In the genomic region with DNA sequence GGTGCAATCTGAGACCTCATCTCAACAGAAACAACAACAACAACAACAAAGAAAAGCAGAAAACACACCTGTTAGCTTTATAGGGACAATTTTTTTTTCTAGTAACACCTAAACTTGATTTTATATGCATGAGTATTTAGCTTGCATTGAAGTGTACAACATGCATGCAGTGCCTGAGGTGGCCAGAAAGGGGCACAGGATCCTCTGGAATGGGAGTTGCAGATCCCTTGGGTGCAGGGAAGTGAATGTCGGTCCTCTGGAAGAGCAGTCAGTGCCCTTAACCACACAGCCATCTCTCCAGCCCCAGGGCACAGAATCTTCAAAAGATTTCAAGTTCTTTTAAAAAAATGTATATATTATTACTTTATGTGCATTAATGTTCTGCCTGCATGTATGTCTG, we compare ENCODE assay signal across 9 mouse cellular contexts. TPM values are rescaled to one million over a fixed set of nuclear protein-coding genes. Genes with fewer than 3 reads are reported as not detected.
DNase-seq lines count a peak whose midpoint lies in the region; ATAC-seq and TF ChIP-seq lines count a peak whose summit lies in the region.
"Had no signal": no experiment of that assay in that cellular context is flagged by ENCODE, and none has a peak within 500 bp of the region (broad histone marks: within the 10 kb centered on the region; RNA-seq: fewer than 3 reads in every experiment).

No protein-coding gene starts in this region.

- no peak overlapping the region for H3ac ChIP-seq in C2C12 (ENCODE audit: control insufficient read depth, insufficient read length, low read depth)

- H3K36me3 ChIP-seq in heart, embryonic 11.5 days (ENCODE audit: control insufficient read depth, insufficient read depth, low read length), result peaks cover 7% of the 10 kb centered on the region
- peaks cover 31% of the 10 kb centered on the region for H3K36me3 ChIP-seq in C2C12 (ENCODE audit: control insufficient read depth, insufficient read depth)
- H3K36me3 ChIP-seq in forebrain, embryonic 14.5 days (ENCODE audit: control insufficient read depth, insufficient read depth, low read length), result peaks cover 16% of the 10 kb centered on the region; the same call in 1 of the 2 replicates
- peaks cover 43% of the 10 kb centered on the region for H3K36me3 ChIP-seq in liver, embryonic 13.5 days

- TF ChIP-seq CTCF in C2C12 (IDR thresholded peaks at IDR 0.05; ENCODE audit: control insufficient read depth, insufficient read depth, insufficient read length), result no peak

- intact Hi-C loops in heart, postnatal 10 days (cut with DNase I), result no loop called here

- no peak for DNase-seq in heart, postnatal 10 days
- no peak for DNase-seq in forebrain, embryonic 14.5 days (ENCODE audit: low spot score)
- DNase-seq in liver, embryonic 13.5 days, result no peak
- DNase-seq in spleen, postnatal 14 days (ENCODE audit: low spot score in 2 of 2), result no peak
- DNase-seq in kidney, adult 8-10 months, result no peak
- DNase-seq: kidney, postnatal 10 days had no signal

- H3K4me3 ChIP-seq in heart, embryonic 11.5 days (ENCODE audit: low read depth, low read length), result peak overlapping the region; percentile 77; the same call in 1 of the 2 replicates
- peak overlapping the region; percentile 82 for H3K4me3 ChIP-seq in C2C12 (ENCODE audit: insufficient read depth, poor library complexity, severe bottlenecking)
- peak overlapping the region; percentile 48; the same call in 1 of the 2 replicates for H3K4me3 ChIP-seq in forebrain, embryonic 14.5 days (ENCODE audit: low read depth, low read length)
- peak overlapping the region; percentile 76 for H3K4me3 ChIP-seq in liver, embryonic 13.5 days (replicated peaks)

- H3K4me1 ChIP-seq in heart, embryonic 11.5 days (ENCODE audit: control insufficient read depth, insufficient read depth, low read length), result peaks cover 27% of the 10 kb centered on the region
- peaks cover 4% of the 10 kb centered on the region; the same call in 1 of the 2 replicates for H3K4me1 ChIP-seq in forebrain, embryonic 14.5 days (ENCODE audit: control insufficient read depth, insufficient read depth, low read length)
- peaks cover 72% of the 10 kb centered on the region for H3K4me1 ChIP-seq in liver, embryonic 13.5 days (replicated peaks)

- peaks cover 24% of the 10 kb centered on the region for H3K79me3 ChIP-seq in C2C12 (ENCODE audit: low read depth)

- no peak for ATAC-seq in heart, embryonic 11.5 days (replicated peaks; ENCODE audit: insufficient number of reproducible peaks, low FRiP score, low TSS enrichment)
- ATAC-seq in forebrain, embryonic 14.5 days, result no peak
- ATAC-seq in liver, embryonic 13.5 days (ENCODE audit: low read depth), result no peak
- no peak for ATAC-seq in megakaryocyte-erythroid progenitor cell, adult 5-6 weeks (replicated peaks; ENCODE audit: low FRiP score, low TSS enrichment, poor library complexity, severe bottlenecking)

- H3K79me2 ChIP-seq in C2C12 (ENCODE audit: control insufficient read depth, insufficient read depth), result peaks cover 38% of the 10 kb centered on the region

- H3K27me3 ChIP-seq in heart, embryonic 11.5 days (ENCODE audit: control insufficient read depth, insufficient read depth, low read length), result no peaks in the 10 kb centered on the region
- H3K27me3 ChIP-seq in C2C12 (ENCODE audit: control insufficient read depth, insufficient read depth, insufficient read length), result no peaks in the 10 kb centered on the region
- no peaks in the 10 kb centered on the region for H3K27me3 ChIP-seq in forebrain, embryonic 14.5 days (replicated peaks; ENCODE audit: control insufficient read depth, insufficient read depth, low read length)
- H3K27me3 ChIP-seq in liver, embryonic 13.5 days, result no peaks in the 10 kb centered on the region

- H3K27ac ChIP-seq in heart, embryonic 11.5 days (ENCODE audit: low read depth, low read length), result no peak overlapping the region
- H3K27ac ChIP-seq in forebrain, embryonic 14.5 days (ENCODE audit: low read depth, low read length), result no peak overlapping the region
- peak overlapping the region; percentile 80 for H3K27ac ChIP-seq in liver, embryonic 13.5 days

- H3K9me3 ChIP-seq in heart, embryonic 11.5 days (replicated peaks; ENCODE audit: control insufficient read depth, low read length), result no peaks in the 10 kb centered on the region
- H3K9me3 ChIP-seq in forebrain, embryonic 14.5 days (replicated peaks; ENCODE audit: control insufficient read depth, low read length), result no peaks in the 10 kb centered on the region
- H3K9me3 ChIP-seq in liver, embryonic 13.5 days (replicated peaks), result no peaks in the 10 kb centered on the region

- H3K4me2 ChIP-seq in heart, embryonic 11.5 days, result peak overlapping the region; percentile 89
- peak overlapping the region; percentile 91 for H3K4me2 ChIP-seq in forebrain, embryonic 14.5 days (ENCODE audit: low read length)
- peak overlapping the region; percentile 84 for H3K4me2 ChIP-seq in liver, embryonic 13.5 days

- H3K9ac ChIP-seq in heart, embryonic 11.5 days (ENCODE audit: low read depth, low read length), result peak overlapping the region; percentile 83; the same call in 1 of the 2 replicates
- H3K9ac ChIP-seq in forebrain, embryonic 14.5 days (ENCODE audit: low read length), result peak overlapping the region; percentile 68; the same call in 1 of the 2 replicates
- H3K9ac ChIP-seq in liver, embryonic 13.5 days, result peak overlapping the region; percentile 85

- WGBS in heart, embryonic 11.5 days (ENCODE audit: insufficient replicate concordance), result 39% methylated on average over 1 of the region's 1 CpGs
- WGBS in forebrain, embryonic 14.5 days, result 28% methylated on average over 1 of the region's 1 CpGs
- WGBS in liver, embryonic 13.5 days (ENCODE audit: insufficient replicate concordance), result 21% methylated on average over 1 of the region's 1 CpGs

TF ChIP-seq in C2C12, 6 proteins besides CTCF, POLR2A, EP300 and RAD21:
- TF ChIP-seq MYOD1 (IDR thresholded peaks at IDR 0.05; ENCODE audit: control insufficient read depth, insufficient read length, low read depth) (no peak), CEBPB (IDR thresholded peaks at IDR 0.05; ENCODE audit: low read depth) (no peak), USF1 (IDR thresholded peaks at IDR 0.05; ENCODE audit: low read depth) (no peak), MYOG (IDR thresholded peaks at IDR 0.05; ENCODE audit: control insufficient read depth, extremely low read depth, insufficient read length) (no peak), FOSL1 (IDR thresholded peaks at IDR 0.05; ENCODE audit: insufficient read depth, low read length, poor library complexity, severe bottlenecking) (no peak), MAX (IDR thresholded peaks at IDR 0.05) (no peak)
TF ChIP-seq in C2C12: peak in this region for 0.

RNA-seq across cellular contexts. Expression of a gene that starts 1.4 kb away (rescaled TPM):
- polyA plus RNA-seq in heart, embryonic 11.5 days (2014; fragmentation: Nextera tagmentation; extraction: Ambion mirVana), result 58.9 and 59.2 TPM in 2 replicates
- total RNA-seq in heart, postnatal 10 days (2021), result 10 to 100 TPM; 21.1 TPM
- polyA plus RNA-seq in C2C12 (2012; fragmentation: generic; extraction: Trizol), result 45.1 TPM
- polyA plus RNA-seq in forebrain, embryonic 14.5 days (2014; fragmentation: Nextera tagmentation; extraction: Ambion mirVana), result 35.5 and 41.1 TPM in 2 replicates
- polyA plus RNA-seq in liver, embryonic 13.5 days (2015; fragmentation: Nextera tagmentation; extraction: Ambion mirVana), result 62.2 and 69.8 TPM in 2 replicates
- 134 and 164 TPM in 2 replicates for total RNA-seq in megakaryocyte-erythroid progenitor cell, adult 5-6 weeks (2014; fragmentation: Nextera tagmentation)
- 62.6 and 87.0 TPM in 2 replicates for total RNA-seq in megakaryocyte-erythroid progenitor cell, adult 5-6 weeks (2017)

RNA-seq across cellular contexts. Expression of a gene that starts 23.3 kb away (rescaled TPM):
- polyA plus RNA-seq in heart, embryonic 11.5 days (2014; fragmentation: Nextera tagmentation; extraction: Ambion mirVana), result not detected in 2 replicates
- total RNA-seq in heart, postnatal 10 days (2021), result not detected
- not detected for polyA plus RNA-seq in C2C12 (2012; fragmentation: generic; extraction: Trizol)
- not detected in 2 replicates for polyA plus RNA-seq in forebrain, embryonic 14.5 days (2014; fragmentation: Nextera tagmentation; extraction: Ambion mirVana)
- polyA plus RNA-seq in liver, embryonic 13.5 days (2015; fragmentation: Nextera tagmentation; extraction: Ambion mirVana), result not detected in 2 replicates
- total RNA-seq in megakaryocyte-erythroid progenitor cell, adult 5-6 weeks (2014; fragmentation: Nextera tagmentation), result not detected in 2 replicates
- total RNA-seq in megakaryocyte-erythroid progenitor cell, adult 5-6 weeks (2017), result not detected in 2 replicates

RNA-seq across cellular contexts. Expression of a gene that starts 38.0 kb away (rescaled TPM):
- polyA plus RNA-seq in heart, embryonic 11.5 days (2014; fragmentation: Nextera tagmentation; extraction: Ambion mirVana), result 6.3 and 7.6 TPM in 2 replicates
- total RNA-seq in heart, postnatal 10 days (2021), result 10 to 100 TPM; 14.0 to 16.0 TPM
- polyA plus RNA-seq in C2C12 (2012; fragmentation: generic; extraction: Trizol), result 3.6 TPM
- 7.9 and 9.6 TPM in 2 replicates for polyA plus RNA-seq in forebrain, embryonic 14.5 days (2014; fragmentation: Nextera tagmentation; extraction: Ambion mirVana)
- polyA plus RNA-seq in liver, embryonic 13.5 days (2015; fragmentation: Nextera tagmentation; extraction: Ambion mirVana), result 2.7 and 3.0 TPM in 2 replicates
- 0.77 TPM in 1 of 2 replicates, not detected in the other for total RNA-seq in megakaryocyte-erythroid progenitor cell, adult 5-6 weeks (2014; fragmentation: Nextera tagmentation)
- total RNA-seq in megakaryocyte-erythroid progenitor cell, adult 5-6 weeks (2017), result not detected in 2 replicates

RNA-seq across cellular contexts. Expression of a gene that starts 49.8 kb away (rescaled TPM):
- polyA plus RNA-seq in heart, embryonic 11.5 days (2014; fragmentation: Nextera tagmentation; extraction: Ambion mirVana), result 105 and 119 TPM in 2 replicates
- 100 to 1,000 TPM; 100 to 101 TPM for total RNA-seq in heart, postnatal 10 days (2021)
- polyA plus RNA-seq in C2C12 (2012; fragmentation: generic; extraction: Trizol), result 69.3 TPM
- 127 and 136 TPM in 2 replicates for polyA plus RNA-seq in forebrain, embryonic 14.5 days (2014; fragmentation: Nextera tagmentation; extraction: Ambion mirVana)
- 56.7 and 60.0 TPM in 2 replicates for polyA plus RNA-seq in liver, embryonic 13.5 days (2015; fragmentation: Nextera tagmentation; extraction: Ambion mirVana)
- 91.2 and 95.9 TPM in 2 replicates for total RNA-seq in megakaryocyte-erythroid progenitor cell, adult 5-6 weeks (2014; fragmentation: Nextera tagmentation)
- 75.0 and 124 TPM in 2 replicates for total RNA-seq in megakaryocyte-erythroid progenitor cell, adult 5-6 weeks (2017)

RNA-seq across cellular contexts. Expression of a gene that starts 53.0 kb away (rescaled TPM):
- 7.7 and 8.5 TPM in 2 replicates for polyA plus RNA-seq in heart, embryonic 11.5 days (2014; fragmentation: Nextera tagmentation; extraction: Ambion mirVana)
- 10 to 100 TPM; 32.6 to 37.8 TPM for total RNA-seq in heart, postnatal 10 days (2021)
- 36.9 TPM for polyA plus RNA-seq in C2C12 (2012; fragmentation: generic; extraction: Trizol)
- polyA plus RNA-seq in forebrain, embryonic 14.5 days (2014; fragmentation: Nextera tagmentation; extraction: Ambion mirVana), result 2.4 TPM in 2 replicates
- 21.9 and 26.3 TPM in 2 replicates for polyA plus RNA-seq in liver, embryonic 13.5 days (2015; fragmentation: Nextera tagmentation; extraction: Ambion mirVana)
- 41.2 and 46.0 TPM in 2 replicates for total RNA-seq in megakaryocyte-erythroid progenitor cell, adult 5-6 weeks (2014; fragmentation: Nextera tagmentation)
- total RNA-seq in megakaryocyte-erythroid progenitor cell, adult 5-6 weeks (2017), result 30.6 and 53.5 TPM in 2 replicates
